Mouse (Mus musculus): ENCODE results near the gene Tmem167b.

Gene Tmem167b

GRCm38 (mm10) chr3:108537303-108537702, 25.0 kb downstream of the Tmem167b start:
- in situ Hi-C loops (cut with MboI, MseI): no loop called here

GRCm38 (mm10) chr3:108536517-108537260, 25.6 kb downstream of the Tmem167b start, which contains the start of gene 5330417C22Rik:
5330417C22Rik (minus strand) TSS chr3:108536536.
- in situ Hi-C loops (cut with MboI, MseI): no loop called here

- in situ Hi-C loops (cut with MboI, MseI): no loop called here
These were observed 26.3 kb downstream of the Tmem167b start for GRCm38 (mm10) chr3:108535896-108536516.

- in situ Hi-C loops (cut with MboI, MseI): no loop called here
These were observed 28.3 kb downstream of the Tmem167b start, which contains the start of gene 1700013F07Rik for GRCm38 (mm10) chr3:108533951-108534350. 1700013F07Rik (plus strand) TSS chr3:108534150.

GRCm38 (mm10) chr3:108533114-108533885, 29.0 kb downstream of the Tmem167b start:
- in situ Hi-C loops (cut with MboI, MseI): no loop called here

GRCm38 (mm10) chr3:108528489-108528888, 33.8 kb downstream of the Tmem167b start:
- in situ Hi-C loops (cut with MboI, MseI): no loop called here

- in situ Hi-C loops (cut with MboI, MseI): no loop called here
These were observed 38.9 kb downstream of the Tmem167b start for GRCm38 (mm10) chr3:108523415-108523814.

GRCm38 (mm10) chr3:108518276-108518675, 44.0 kb downstream of the Tmem167b start:
- in situ Hi-C loops (cut with MboI, MseI): loop anchor here (10.0 kb wide), 1 partner anchor 1823 kb away; no protein-coding TSS in a partner anchor

- in situ Hi-C loops (cut with MboI, MseI): loop anchor here (10.0 kb wide), 1 partner anchor 1819 kb away; no protein-coding TSS in a partner anchor
These were observed 48.8 kb downstream of the Tmem167b start for GRCm38 (mm10) chr3:108513465-108513864.

- in situ Hi-C loops (cut with MboI, MseI): loop anchor here (10.0 kb wide), 1 partner anchor 1816 kb away; no protein-coding TSS in a partner anchor
These were observed 51.4 kb downstream of the Tmem167b start for GRCm38 (mm10) chr3:108510716-108511483.

GRCm38 (mm10) chr3:108510156-108510555, 52.1 kb downstream of the Tmem167b start:
- in situ Hi-C loops (cut with MboI, MseI): loop anchor here (10.0 kb wide), 1 partner anchor 1815 kb away; no protein-coding TSS in a partner anchor

GRCm38 (mm10) chr3:108508745-108509474, 53.4 kb downstream of the Tmem167b start:
- in situ Hi-C loops (cut with MboI, MseI): no loop called here
